Mouse (Mus musculus) heart, adult 2 months (tissue): ENCODE data around the gene Hadha. TPM values are rescaled to one million over a fixed set of nuclear protein-coding genes. Genes with fewer than 3 reads are reported as not detected.
A peak's percentile ranks its signal among the peaks of the same experiment; 100 is the strongest.

Experiments
- DNase-seq, 2 experiments: peaks; one replicate each; pipeline ENCODE4 v3.0.0; 2021
- H3K27ac ChIP-seq: fragments of 200-600 bp; 2 replicates; pipeline ENCODE4 v1.8.1; 2022
- H3K27me3 ChIP-seq: fragments of 200-500 bp; 2 replicates; pipeline ENCODE4 v1.6.1; 2012; ENCODE audit warnings: mild to moderate bottlenecking, low read length, inconsistent platforms, mixed read lengths; ENCODE audit not compliant: control insufficient read depth, insufficient read depth
- H3K36me3 ChIP-seq: fragments of 200-500 bp; 2 replicates; pipeline ENCODE4 v1.6.1; 2012; ENCODE audit warnings: low read length, inconsistent platforms; ENCODE audit not compliant: control insufficient read depth, insufficient read depth
- H3K4me1 ChIP-seq: fragments of 200-500 bp; 2 replicates; pipeline ENCODE4 v1.6.1; 2011; ENCODE audit warnings: low read length; ENCODE audit not compliant: control insufficient read depth, insufficient read depth
- H3K4me3 ChIP-seq: fragments of 200-600 bp; 2 replicates; pipeline ENCODE4 v1.8.1; 2022
- H3K79me2 ChIP-seq: fragments of 200-500 bp; replicated peaks from 2 replicates; pipeline ENCODE4 v1.6.1; 2012; ENCODE audit warnings: mild to moderate bottlenecking, inconsistent platforms, low read length, moderate library complexity, mixed read lengths; ENCODE audit not compliant: control insufficient read depth, insufficient read depth
- H3K9ac ChIP-seq: fragments of 200-500 bp; 2 replicates; pipeline ENCODE4 v1.6.1; 2012; ENCODE audit warnings: low read depth, mild to moderate bottlenecking, control low read depth, inconsistent platforms, low read length, mixed read lengths
- CTCF ChIP-seq: fragments of 200-600 bp; IDR thresholded peaks from 2 replicates; pipeline ENCODE4 v1.8.1; 2022; ENCODE audit warnings: antibody characterized with exemption, mild to moderate bottlenecking, moderate library complexity
- EP300 ChIP-seq: fragments of 200-500 bp; IDR thresholded peaks from 2 replicates; pipeline ENCODE4 v1.6.1; 2011; ENCODE audit warnings: low read depth, low read length, control low read depth; ENCODE audit not compliant: insufficient read depth
- POLR2A ChIP-seq: fragments of 200-500 bp; IDR thresholded peaks from 2 replicates; pipeline ENCODE4 v1.6.1; 2011; ENCODE audit warnings: mild to moderate bottlenecking, low read depth, low read length, control low read depth; ENCODE audit not compliant: insufficient read depth
- WGBS: fragments of 180-500 bp; shearing (Covaris S2); methylation state at CpG from one replicate; pipeline ENCODE4 v1.1.7; 2018; 5-methylcytosine and 5-hydroxymethylcytosine counted together
- intact Hi-C: fragments of 180-260 bp; cut with DNase I; formaldehyde crosslinking; loops from one replicate; pipeline ENCODE4 v1.15.1; 2025
- polyA plus RNA-seq: library from polyadenylated mRNA; depleted of rRNA; stranded (reverse); fragments of >200 nt; gene quantifications from 2 replicates; pipeline ENCODE4 v1.2.3, GENCODE M21; 2012
- total RNA-seq, 2 experiments: library from RNA; stranded (reverse); gene quantifications; 2 replicates each; pipeline ENCODE4 v1.2.3; 2021

Hadha gene
- total and polyA plus RNA-seq, 3 experiments, result 367 to 1,333 (median 1,174) TPM

DNA sequence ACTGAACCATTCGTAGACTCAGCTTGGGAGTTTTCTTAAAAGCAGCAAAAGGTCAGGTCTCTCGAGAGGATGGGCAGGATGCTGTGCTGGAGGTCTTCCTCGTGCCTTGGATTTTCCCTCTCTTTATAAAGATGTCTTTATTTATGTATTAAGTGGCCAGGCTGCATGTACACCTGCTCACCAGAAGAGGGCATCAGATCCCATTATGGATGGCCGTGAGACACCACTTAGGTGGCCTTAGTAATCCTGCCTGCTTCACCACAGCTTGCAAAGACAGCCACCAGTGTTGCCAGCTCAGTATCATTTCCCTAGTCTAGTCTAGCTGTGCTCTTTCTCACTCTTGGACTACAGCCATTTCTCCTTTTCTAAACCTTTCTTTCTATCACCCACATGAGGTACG is 29.4 kb downstream of the Hadha start:
- no peak for DNase-seq
- intact Hi-C loops, result loop anchor here (5.0 kb wide), 1 partner anchor 57 kb away; no protein-coding TSS in a partner anchor
- 41% methylated on average over 5 of the region's 5 CpGs for WGBS

DNA sequence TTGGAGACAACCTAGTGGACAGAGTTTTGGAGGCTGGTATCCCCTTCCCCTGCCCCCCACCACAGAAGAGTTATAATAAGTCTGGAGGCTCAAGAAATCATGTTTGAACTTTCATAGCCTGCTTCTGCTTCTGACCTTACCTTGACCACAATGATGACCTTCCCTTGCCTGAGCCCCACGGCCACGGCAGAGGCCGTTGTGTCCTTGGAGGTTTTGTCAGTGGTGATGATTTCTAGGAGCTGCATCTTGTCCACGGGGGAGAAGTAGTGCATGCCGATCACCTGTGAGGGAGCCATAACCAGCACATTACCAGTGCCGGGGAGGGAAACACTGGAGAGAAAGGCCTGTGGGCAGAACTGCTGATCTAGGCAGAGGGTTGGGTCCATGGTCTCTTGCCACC is 32.5 kb downstream of the Hadha start:
- H3K4me1 ChIP-seq, result no peaks in the 10 kb centered on the region
- no peak for TF ChIP-seq EP300
- TF ChIP-seq CTCF, result no peak
- no peak for TF ChIP-seq POLR2A
- H3K9ac ChIP-seq, result no peak overlapping the region
- intact Hi-C loops, result no loop called here
- no peaks in the 10 kb centered on the region for H3K27me3 ChIP-seq
- no peak overlapping the region for H3K4me3 ChIP-seq
- H3K79me2 ChIP-seq, result no peaks in the 10 kb centered on the region
- DNase-seq, result no peak
- no peak overlapping the region for H3K27ac ChIP-seq
- H3K36me3 ChIP-seq, result peaks cover 3% of the 10 kb centered on the region
- 79% methylated on average over 6 of the region's 6 CpGs for WGBS

More for the DNA sequence above, 29.4 kb downstream of the Hadha start:
- Histone ChIP-seq H3K9ac (no peak overlapping the region), H3K4me3 (no peak overlapping the region), H3K27me3 (no peaks in the 10 kb centered on the region), H3K27ac (no peak overlapping the region), H3K79me2 (no peaks in the 10 kb centered on the region), H3K36me3 (peaks cover 12% of the 10 kb centered on the region), H3K4me1 (no peaks in the 10 kb centered on the region)
- TF ChIP-seq CTCF, result peak; percentile 86
- no peak for TF ChIP-seq POLR2A
- 0 out of 2 replicates have a peak, but pooled peaks have one; percentile 60 for TF ChIP-seq EP300

DNA sequence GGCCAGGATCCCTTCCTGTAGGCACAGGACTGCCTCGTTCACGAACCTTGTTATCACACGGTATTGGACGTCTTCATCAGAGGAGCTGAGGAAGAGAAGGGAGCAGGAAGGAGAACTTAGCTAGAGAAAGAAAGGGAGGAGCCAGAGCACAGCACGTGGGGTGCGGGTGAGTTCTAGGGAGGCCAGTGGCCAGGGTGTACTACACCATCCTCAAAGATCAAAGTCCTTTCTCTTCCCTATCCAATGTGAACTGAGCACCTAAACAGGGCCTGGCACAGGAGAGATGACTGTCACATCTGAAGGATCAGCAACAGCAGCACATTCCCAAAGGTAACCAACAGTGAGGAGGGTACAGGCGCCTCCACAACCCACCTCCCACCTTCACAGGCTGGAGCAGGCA is 34.9 kb downstream of the Hadha start:
- Histone ChIP-seq H3K79me2 (no peaks in the 10 kb centered on the region), H3K27me3 (no peaks in the 10 kb centered on the region), H3K36me3 (no peaks in the 10 kb centered on the region), H3K4me1 (no peaks in the 10 kb centered on the region), H3K27ac (no peak overlapping the region), H3K9ac (no peak overlapping the region), H3K4me3 (no peak overlapping the region)
- 68% methylated on average over 7 of the region's 7 CpGs for WGBS
- intact Hi-C loops, result no loop called here
- no peak for TF ChIP-seq POLR2A
- TF ChIP-seq CTCF, result no peak
- TF ChIP-seq EP300, result no peak
- DNase-seq, result no peak

GRCm38 (mm10) chr5:30119163-30119562 is 35.8 kb downstream of the Hadha start:
- no peaks in the 10 kb centered on the region for H3K79me2 ChIP-seq
- no peak overlapping the region for H3K4me3 ChIP-seq
- no peak overlapping the region for H3K27ac ChIP-seq
- H3K4me1 ChIP-seq, result 0 out of 2 replicates have a peak, but pooled peaks cover 1% of the 10 kb centered on the region
- DNase-seq, result no peak
- H3K9ac ChIP-seq, result no peak overlapping the region
- WGBS, result 89% methylated on average over 6 of the region's 6 CpGs
- H3K27me3 ChIP-seq, result no peaks in the 10 kb centered on the region
- no peak for TF ChIP-seq POLR2A
- TF ChIP-seq CTCF, result no peak
- no peak for TF ChIP-seq EP300
- no peaks in the 10 kb centered on the region for H3K36me3 ChIP-seq
- intact Hi-C loops, result loop anchor here (10.0 kb wide), 1 partner anchor 294 kb away; no protein-coding TSS in a partner anchor

DNA sequence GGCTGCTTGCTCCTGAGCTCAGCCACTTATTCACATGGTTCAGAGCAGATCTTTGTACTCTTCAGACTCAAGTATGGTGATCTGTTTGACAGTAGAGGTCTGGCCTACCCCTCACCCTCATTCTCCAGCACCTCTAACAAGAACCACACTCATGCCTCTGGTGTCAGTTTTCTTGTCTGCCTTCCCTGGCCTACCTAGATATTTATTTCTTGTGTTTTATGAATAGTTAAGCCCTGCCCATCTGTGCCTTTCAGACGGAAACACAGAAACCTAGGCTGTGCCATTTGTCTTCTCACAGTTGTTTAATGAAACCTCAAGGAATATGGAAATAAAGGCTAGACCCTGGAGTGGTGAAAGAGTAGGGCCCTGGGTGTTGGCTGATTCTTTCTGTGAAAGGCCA is 36.9 kb downstream of the Hadha start:
- intact Hi-C loops, result loop anchor here (10.0 kb wide), 1 partner anchor 293 kb away; no protein-coding TSS in a partner anchor
- Histone ChIP-seq H3K27ac (no peak overlapping the region), H3K27me3 (no peaks in the 10 kb centered on the region), H3K79me2 (no peaks in the 10 kb centered on the region), H3K4me3 (no peak overlapping the region), H3K36me3 (no peaks in the 10 kb centered on the region), H3K4me1 (0 out of 2 replicates have a peak, but pooled peaks cover 1% of the 10 kb centered on the region), H3K9ac (no peak overlapping the region)
- DNase-seq, result no peak
- no peak for TF ChIP-seq EP300
- no peak for TF ChIP-seq CTCF
- no peak for TF ChIP-seq POLR2A
- 80% methylated on average over 1 of the region's 1 CpGs for WGBS

DNA sequence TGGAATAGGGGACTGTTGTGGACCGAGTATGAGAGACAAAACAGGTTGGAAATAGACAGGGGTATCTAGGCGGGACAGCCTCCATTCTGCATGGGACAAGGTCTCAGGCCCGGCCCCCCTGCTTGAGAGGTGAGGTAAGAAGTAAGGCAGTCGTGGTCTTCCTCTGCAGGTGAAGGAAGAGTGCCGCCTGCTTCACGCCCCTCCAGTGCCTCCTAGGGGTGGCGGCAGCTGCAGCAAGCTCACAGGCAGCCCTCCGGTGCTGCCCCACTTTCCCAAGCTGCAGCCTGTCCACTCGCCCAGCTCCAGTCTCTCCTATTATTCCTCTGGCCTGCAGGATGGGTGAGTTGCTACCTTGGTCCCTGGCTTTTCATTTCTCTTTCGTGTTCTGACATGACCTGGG is 39.2 kb downstream of the Hadha start:
- 67% methylated on average over 10 of the region's 10 CpGs for WGBS
- Histone ChIP-seq H3K27ac (no peak overlapping the region), H3K9ac (no peak overlapping the region), H3K36me3 (no peaks in the 10 kb centered on the region), H3K4me3 (no peak overlapping the region), H3K4me1 (peaks cover 1% of the 10 kb centered on the region; the same call in 1 of the 2 replicates), H3K27me3 (no peaks in the 10 kb centered on the region), H3K79me2 (no peaks in the 10 kb centered on the region)
- intact Hi-C loops, result loop anchor here (10.0 kb wide), 1 partner anchor 291 kb away; no protein-coding TSS in a partner anchor
- TF ChIP-seq EP300 (no peak), CTCF (no peak), POLR2A (no peak)
- no peak for DNase-seq
